Mouse (Mus musculus): ENCODE results near the gene Gpank1. TPM values are rescaled to one million over a fixed set of nuclear protein-coding genes. Genes with fewer than 3 reads are reported as not detected.

Gene Gpank1
- 8.7 TPM for polyA plus RNA-seq (2014; fragmentation: Illumina TruSeq; extraction: RNeasy Lipid Tissue Mini Kit (QIAGEN cat#74804); ENCODE audit: low read depth, low replicate concordance)

GRCm38 (mm10) chr17:35121143-35121799, at the start of gene Gpank1:
Gpank1 (plus strand) TSS chr17:35121455.

GRCm38 (mm10) chr17:35076507-35077176, 44.6 kb upstream of the Gpank1 start, which contains the start of gene Ly6g6e:
Ly6g6e (plus strand) TSS chr17:35076902.

GRCm38 (mm10) chr17:35077786-35078233, 43.4 kb upstream of the Gpank1 start, which contains the start of gene Ly6g6d:
Ly6g6d (minus strand) TSS chr17:35078065.

GRCm38 (mm10) chr17:35085208-35085865, 35.9 kb upstream of the Gpank1 start, which contains the start of gene Ly6g6f:
Ly6g6f (minus strand) TSS chr17:35085610.

GRCm38 (mm10) chr17:35088825-35089644, 32.2 kb upstream of the Gpank1 start, which contains the start of gene Abhd16a:
Abhd16a (plus strand) TSS chr17:35089263.

GRCm38 (mm10) chr17:35108097-35108496, 13.2 kb upstream of the Gpank1 start, which contains the start of gene Ly6g5c:
Ly6g5c (plus strand) TSS chr17:35108279.

GRCm38 (mm10) chr17:35115046-35116019, 5.9 kb upstream of the Gpank1 start, which contains the start of gene Ly6g5b:
Ly6g5b (minus strand) TSS chr17:35115428.

GRCm38 (mm10) chr17:35121871-35122303, 632 bp downstream of the Gpank1 start, which contains the start of gene Csnk2b:
Csnk2b (minus strand) TSS chr17:35122053.

GRCm38 (mm10) chr17:35126206-35126611, 5.0 kb downstream of the Gpank1 start, which contains the start of gene D17H6S53E:
D17H6S53E (plus strand) TSS chr17:35126373.

GRCm38 (mm10) chr17:35131500-35132173, 10.4 kb downstream of the Gpank1 start, which contains the start of gene Apom:
Apom (minus strand) TSS chr17:35132050.

GRCm38 (mm10) chr17:35134801-35135590, 13.7 kb downstream of the Gpank1 start, which contains the start of gene Bag6:
Bag6 (plus strand) TSS chr17:35135178.

GRCm38 (mm10) chr17:35164568-35165450, 43.6 kb downstream of the Gpank1 start, which contains the start of gene Prrc2a:
Prrc2a (minus strand) TSS chr17:35164897.

Other genes starting within 250 kb of the Gpank1 start
- gene Zbtb12, start 242.0 kb upstream of the Gpank1 start, polyA plus RNA-seq (2014; fragmentation: Illumina TruSeq; extraction: RNeasy Lipid Tissue Mini Kit (QIAGEN cat#74804); ENCODE audit: low read depth, low replicate concordance): 0.18 TPM
- 0.08 TPM for gene Gm20547, start 239.4 kb upstream of the Gpank1 start, polyA plus RNA-seq (2014; fragmentation: Illumina TruSeq; extraction: RNeasy Lipid Tissue Mini Kit (QIAGEN cat#74804); ENCODE audit: low read depth, low replicate concordance)
- 6.5 TPM for gene C2, start 223.2 kb upstream of the Gpank1 start, polyA plus RNA-seq (2014; fragmentation: Illumina TruSeq; extraction: RNeasy Lipid Tissue Mini Kit (QIAGEN cat#74804); ENCODE audit: low read depth, low replicate concordance)
- gene Ehmt2, start 223.0 kb upstream of the Gpank1 start, polyA plus RNA-seq (2014; fragmentation: Illumina TruSeq; extraction: RNeasy Lipid Tissue Mini Kit (QIAGEN cat#74804); ENCODE audit: low read depth, low replicate concordance): 25.4 TPM
- gene Slc44a4, start 207.0 kb upstream of the Gpank1 start, polyA plus RNA-seq (2014; fragmentation: Illumina TruSeq; extraction: RNeasy Lipid Tissue Mini Kit (QIAGEN cat#74804); ENCODE audit: low read depth, low replicate concordance): not detected
- gene Neu1, start 190.2 kb upstream of the Gpank1 start, polyA plus RNA-seq (2014; fragmentation: Illumina TruSeq; extraction: RNeasy Lipid Tissue Mini Kit (QIAGEN cat#74804); ENCODE audit: low read depth, low replicate concordance): 0.41 TPM
- 0.56 TPM for gene Hspa1b, start 162.2 kb upstream of the Gpank1 start, polyA plus RNA-seq (2014; fragmentation: Illumina TruSeq; extraction: RNeasy Lipid Tissue Mini Kit (QIAGEN cat#74804); ENCODE audit: low read depth, low replicate concordance)
- gene Gm20481, start 151.5 kb upstream of the Gpank1 start, polyA plus RNA-seq (2014; fragmentation: Illumina TruSeq; extraction: RNeasy Lipid Tissue Mini Kit (QIAGEN cat#74804); ENCODE audit: low read depth, low replicate concordance): not detected
- gene Hspa1a, start 149.3 kb upstream of the Gpank1 start, polyA plus RNA-seq (2014; fragmentation: Illumina TruSeq; extraction: RNeasy Lipid Tissue Mini Kit (QIAGEN cat#74804); ENCODE audit: low read depth, low replicate concordance): 0.57 TPM
- gene Hspa1l, start 148.8 kb upstream of the Gpank1 start, polyA plus RNA-seq (2014; fragmentation: Illumina TruSeq; extraction: RNeasy Lipid Tissue Mini Kit (QIAGEN cat#74804); ENCODE audit: low read depth, low replicate concordance): 215 TPM
- gene Lsm2, start 139.6 kb upstream of the Gpank1 start, polyA plus RNA-seq (2014; fragmentation: Illumina TruSeq; extraction: RNeasy Lipid Tissue Mini Kit (QIAGEN cat#74804); ENCODE audit: low read depth, low replicate concordance): 115 TPM
- 53.6 TPM for gene Vars, start 120.5 kb upstream of the Gpank1 start, polyA plus RNA-seq (2014; fragmentation: Illumina TruSeq; extraction: RNeasy Lipid Tissue Mini Kit (QIAGEN cat#74804); ENCODE audit: low read depth, low replicate concordance)
- 0.15 TPM for gene Vwa7, start 104.9 kb upstream of the Gpank1 start, polyA plus RNA-seq (2014; fragmentation: Illumina TruSeq; extraction: RNeasy Lipid Tissue Mini Kit (QIAGEN cat#74804); ENCODE audit: low read depth, low replicate concordance)
- gene Sapcd1, start 93.4 kb upstream of the Gpank1 start, polyA plus RNA-seq (2014; fragmentation: Illumina TruSeq; extraction: RNeasy Lipid Tissue Mini Kit (QIAGEN cat#74804); ENCODE audit: low read depth, low replicate concordance): not detected
- gene Msh5, start 74.7 kb upstream of the Gpank1 start, polyA plus RNA-seq (2014; fragmentation: Illumina TruSeq; extraction: RNeasy Lipid Tissue Mini Kit (QIAGEN cat#74804); ENCODE audit: low read depth, low replicate concordance): 8.7 TPM
- gene Clic1, start 71.5 kb upstream of the Gpank1 start, polyA plus RNA-seq (2014; fragmentation: Illumina TruSeq; extraction: RNeasy Lipid Tissue Mini Kit (QIAGEN cat#74804); ENCODE audit: low read depth, low replicate concordance): 10.5 TPM
- gene Ddah2, start 62.4 kb upstream of the Gpank1 start, polyA plus RNA-seq (2014; fragmentation: Illumina TruSeq; extraction: RNeasy Lipid Tissue Mini Kit (QIAGEN cat#74804); ENCODE audit: low read depth, low replicate concordance): 0.56 TPM
- gene Ly6g6c, start 56.1 kb upstream of the Gpank1 start, polyA plus RNA-seq (2014; fragmentation: Illumina TruSeq; extraction: RNeasy Lipid Tissue Mini Kit (QIAGEN cat#74804); ENCODE audit: low read depth, low replicate concordance): 19.3 TPM
- gene Mpig6b, start 55.3 kb upstream of the Gpank1 start, polyA plus RNA-seq (2014; fragmentation: Illumina TruSeq; extraction: RNeasy Lipid Tissue Mini Kit (QIAGEN cat#74804); ENCODE audit: low read depth, low replicate concordance): 1.5 TPM
- not detected for gene Ly6g6e, start 44.6 kb upstream of the Gpank1 start, polyA plus RNA-seq (2014; fragmentation: Illumina TruSeq; extraction: RNeasy Lipid Tissue Mini Kit (QIAGEN cat#74804); ENCODE audit: low read depth, low replicate concordance)
- gene Ly6g6d, start 43.4 kb upstream of the Gpank1 start, polyA plus RNA-seq (2014; fragmentation: Illumina TruSeq; extraction: RNeasy Lipid Tissue Mini Kit (QIAGEN cat#74804); ENCODE audit: low read depth, low replicate concordance): not detected
- gene Ly6g6f, start 35.8 kb upstream of the Gpank1 start, polyA plus RNA-seq (2014; fragmentation: Illumina TruSeq; extraction: RNeasy Lipid Tissue Mini Kit (QIAGEN cat#74804); ENCODE audit: low read depth, low replicate concordance): not detected
- 8.2 TPM for gene Abhd16a, start 32.2 kb upstream of the Gpank1 start, polyA plus RNA-seq (2014; fragmentation: Illumina TruSeq; extraction: RNeasy Lipid Tissue Mini Kit (QIAGEN cat#74804); ENCODE audit: low read depth, low replicate concordance)
- not detected for gene Ly6g5c, start 13.2 kb upstream of the Gpank1 start, polyA plus RNA-seq (2014; fragmentation: Illumina TruSeq; extraction: RNeasy Lipid Tissue Mini Kit (QIAGEN cat#74804); ENCODE audit: low read depth, low replicate concordance)
- gene Ly6g5b, start 6.0 kb upstream of the Gpank1 start, polyA plus RNA-seq (2014; fragmentation: Illumina TruSeq; extraction: RNeasy Lipid Tissue Mini Kit (QIAGEN cat#74804); ENCODE audit: low read depth, low replicate concordance): not detected
- gene Csnk2b, start 598 bp downstream of the Gpank1 start, polyA plus RNA-seq (2014; fragmentation: Illumina TruSeq; extraction: RNeasy Lipid Tissue Mini Kit (QIAGEN cat#74804); ENCODE audit: low read depth, low replicate concordance): 948 TPM
- gene D17H6S53E, start 4.9 kb downstream of the Gpank1 start, polyA plus RNA-seq (2014; fragmentation: Illumina TruSeq; extraction: RNeasy Lipid Tissue Mini Kit (QIAGEN cat#74804); ENCODE audit: low read depth, low replicate concordance): 0.28 TPM
- gene Apom, start 10.6 kb downstream of the Gpank1 start, polyA plus RNA-seq (2014; fragmentation: Illumina TruSeq; extraction: RNeasy Lipid Tissue Mini Kit (QIAGEN cat#74804); ENCODE audit: low read depth, low replicate concordance): not detected
- gene Bag6, start 13.7 kb downstream of the Gpank1 start, polyA plus RNA-seq (2014; fragmentation: Illumina TruSeq; extraction: RNeasy Lipid Tissue Mini Kit (QIAGEN cat#74804); ENCODE audit: low read depth, low replicate concordance): 44.2 TPM
- gene Prrc2a, start 43.4 kb downstream of the Gpank1 start, polyA plus RNA-seq (2014; fragmentation: Illumina TruSeq; extraction: RNeasy Lipid Tissue Mini Kit (QIAGEN cat#74804); ENCODE audit: low read depth, low replicate concordance): 14.1 TPM
- 379 TPM for gene Aif1, start 54.6 kb downstream of the Gpank1 start, polyA plus RNA-seq (2014; fragmentation: Illumina TruSeq; extraction: RNeasy Lipid Tissue Mini Kit (QIAGEN cat#74804); ENCODE audit: low read depth, low replicate concordance)
- not detected for gene Lst1, start 67.0 kb downstream of the Gpank1 start, polyA plus RNA-seq (2014; fragmentation: Illumina TruSeq; extraction: RNeasy Lipid Tissue Mini Kit (QIAGEN cat#74804); ENCODE audit: low read depth, low replicate concordance)
- not detected for gene Ltb, start 73.0 kb downstream of the Gpank1 start, polyA plus RNA-seq (2014; fragmentation: Illumina TruSeq; extraction: RNeasy Lipid Tissue Mini Kit (QIAGEN cat#74804); ENCODE audit: low read depth, low replicate concordance)
- gene Tnf, start 80.6 kb downstream of the Gpank1 start, polyA plus RNA-seq (2014; fragmentation: Illumina TruSeq; extraction: RNeasy Lipid Tissue Mini Kit (QIAGEN cat#74804); ENCODE audit: low read depth, low replicate concordance): not detected
- not detected for gene Lta, start 83.9 kb downstream of the Gpank1 start, polyA plus RNA-seq (2014; fragmentation: Illumina TruSeq; extraction: RNeasy Lipid Tissue Mini Kit (QIAGEN cat#74804); ENCODE audit: low read depth, low replicate concordance)
- not detected for gene Gm16181, start 99.4 kb downstream of the Gpank1 start, polyA plus RNA-seq (2014; fragmentation: Illumina TruSeq; extraction: RNeasy Lipid Tissue Mini Kit (QIAGEN cat#74804); ENCODE audit: low read depth, low replicate concordance)
- gene Atp6v1g2, start 112.2 kb downstream of the Gpank1 start, polyA plus RNA-seq (2014; fragmentation: Illumina TruSeq; extraction: RNeasy Lipid Tissue Mini Kit (QIAGEN cat#74804); ENCODE audit: low read depth, low replicate concordance): 10.2 TPM
- gene Nfkbil1, start 114.3 kb downstream of the Gpank1 start, polyA plus RNA-seq (2014; fragmentation: Illumina TruSeq; extraction: RNeasy Lipid Tissue Mini Kit (QIAGEN cat#74804); ENCODE audit: low read depth, low replicate concordance): 0.56 TPM
- gene Ddx39b, start 120.3 kb downstream of the Gpank1 start, polyA plus RNA-seq (2014; fragmentation: Illumina TruSeq; extraction: RNeasy Lipid Tissue Mini Kit (QIAGEN cat#74804); ENCODE audit: low read depth, low replicate concordance): 7.1 TPM
- gene H2-D1, start 141.3 kb downstream of the Gpank1 start, polyA plus RNA-seq (2014; fragmentation: Illumina TruSeq; extraction: RNeasy Lipid Tissue Mini Kit (QIAGEN cat#74804); ENCODE audit: low read depth, low replicate concordance): 2.8 TPM
- gene H2-Q1, start 198.9 kb downstream of the Gpank1 start, polyA plus RNA-seq (2014; fragmentation: Illumina TruSeq; extraction: RNeasy Lipid Tissue Mini Kit (QIAGEN cat#74804); ENCODE audit: low read depth, low replicate concordance): 0.08 TPM
- gene H2-Q2, start 220.8 kb downstream of the Gpank1 start, polyA plus RNA-seq (2014; fragmentation: Illumina TruSeq; extraction: RNeasy Lipid Tissue Mini Kit (QIAGEN cat#74804); ENCODE audit: low read depth, low replicate concordance): 0.69 TPM